Mouse (Mus musculus): ENCODE measurements around the gene Cfap157.

GRCm38 (mm10) chr2:32784048-32784681, at the start of gene Cfap157:
- no peak for TF ChIP-seq POLR2A (IDR thresholded peaks at IDR 0.05; ENCODE audit: insufficient read depth, low read depth, low read length)
- TF ChIP-seq CTCF (IDR thresholded peaks at IDR 0.05), result no peak
- TF ChIP-seq EP300 (IDR thresholded peaks at IDR 0.05; ENCODE audit: insufficient read depth, low read depth, low read length), result no peak

Data from heart, adult 2 months (tissue).